Mouse (Mus musculus): ENCODE measurements at regions not wholly inside any gene's neighbourhood (a gene's known extent, or its start where the extent isn't known, plus 50 kb on each side); places are given as distances from the start of the nearest gene placed in this dataset.

- no peaks in the 10 kb centered on the region for H3K36me3 ChIP-seq (ENCODE audit: insufficient read depth, low read length)
- no peak overlapping the region for H3K9ac ChIP-seq (replicated peaks; ENCODE audit: low read length)
- ATAC-seq (no peak), DNase-seq (ENCODE audit: low spot score) (no peak)
- no peaks in the 10 kb centered on the region for H3K27me3 ChIP-seq (ENCODE audit: insufficient read depth, low read length)
- no peaks in the 10 kb centered on the region for H3K4me1 ChIP-seq (ENCODE audit: insufficient read depth, low read length)
- no peaks in the 10 kb centered on the region for H3K9me3 ChIP-seq (ENCODE audit: low read length)
- 89% methylated on average over 3 of the region's 3 CpGs for WGBS
- no peak for TF ChIP-seq CTCF (IDR thresholded peaks at IDR 0.05; ENCODE audit: low read depth)
- H3K27ac ChIP-seq = no peak overlapping the region
- no peak overlapping the region for H3K4me3 ChIP-seq (ENCODE audit: low read length)
- no peak overlapping the region for H3K4me2 ChIP-seq (ENCODE audit: low read depth, low read length)
Measured at GRCm38 (mm10) chr14:59009534-59009933, 133.2 kb downstream of the 1700129C05Rik start.

GRCm38 (mm10) chr14:58999106-58999778, 143.5 kb downstream of the 1700129C05Rik start:
- no peaks in the 10 kb centered on the region for H3K4me1 ChIP-seq (ENCODE audit: insufficient read depth, low read length)
- ATAC-seq (no peak), DNase-seq (ENCODE audit: low spot score) (peak; percentile 2)
- H3K9ac ChIP-seq (replicated peaks; ENCODE audit: low read length) = no peak overlapping the region
- H3K4me2 ChIP-seq (ENCODE audit: low read depth, low read length) = no peak overlapping the region
- H3K9me3 ChIP-seq (ENCODE audit: low read length) = no peaks in the 10 kb centered on the region
- H3K27me3 ChIP-seq (ENCODE audit: insufficient read depth, low read length) = no peaks in the 10 kb centered on the region
- no peak for TF ChIP-seq CTCF (IDR thresholded peaks at IDR 0.05; ENCODE audit: low read depth)
- no peak overlapping the region for H3K4me3 ChIP-seq (ENCODE audit: low read length)
- no peak overlapping the region for H3K27ac ChIP-seq
- WGBS = 43% methylated on average over 5 of the region's 5 CpGs
- H3K36me3 ChIP-seq (ENCODE audit: insufficient read depth, low read length) = no peaks in the 10 kb centered on the region

DNA sequence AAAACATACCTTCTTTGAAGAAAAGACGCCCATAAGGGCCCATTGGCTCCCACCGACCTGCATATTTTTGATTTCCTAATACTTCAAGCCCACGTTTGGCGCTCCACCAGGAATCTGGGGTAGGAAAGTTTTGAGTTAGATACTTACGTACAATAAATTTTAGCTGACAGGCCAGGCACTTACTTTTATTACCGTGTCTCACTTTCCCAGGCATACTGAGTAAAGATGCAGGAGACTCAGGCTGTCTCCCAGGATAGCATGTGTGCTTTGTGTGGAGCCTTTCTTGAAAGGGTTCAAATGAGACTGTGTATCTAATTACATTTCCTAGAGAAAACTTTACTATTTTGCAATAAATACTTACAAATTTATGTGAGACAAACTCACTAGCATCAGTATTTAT, 147.7 kb downstream of the 1700129C05Rik start:
- 90% methylated on average over 6 of the region's 6 CpGs for WGBS
- H3K27ac ChIP-seq = no peak overlapping the region
- no peaks in the 10 kb centered on the region for H3K4me1 ChIP-seq (ENCODE audit: insufficient read depth, low read length)
- DNase-seq (ENCODE audit: low spot score) (no peak), ATAC-seq (no peak)
- H3K9ac ChIP-seq (replicated peaks; ENCODE audit: low read length) = no peak overlapping the region
- no peaks in the 10 kb centered on the region for H3K36me3 ChIP-seq (ENCODE audit: insufficient read depth, low read length)
- no peak for TF ChIP-seq CTCF (IDR thresholded peaks at IDR 0.05; ENCODE audit: low read depth)
- no peak overlapping the region for H3K4me3 ChIP-seq (ENCODE audit: low read length)
- H3K4me2 ChIP-seq (ENCODE audit: low read depth, low read length) = no peak overlapping the region
- no peaks in the 10 kb centered on the region for H3K9me3 ChIP-seq (ENCODE audit: low read length)
- H3K27me3 ChIP-seq (ENCODE audit: insufficient read depth, low read length) = no peaks in the 10 kb centered on the region

GRCm38 (mm10) chr14:58989644-58990217, 153.0 kb downstream of the 1700129C05Rik start:
- no peaks in the 10 kb centered on the region for H3K36me3 ChIP-seq (ENCODE audit: insufficient read depth, low read length)
- no peak overlapping the region for H3K4me2 ChIP-seq (ENCODE audit: low read depth, low read length)
- no peaks in the 10 kb centered on the region for H3K9me3 ChIP-seq (ENCODE audit: low read length)
- no peak overlapping the region for H3K4me3 ChIP-seq (ENCODE audit: low read length)
- 77% methylated on average over 5 of the region's 5 CpGs for WGBS
- H3K4me1 ChIP-seq (ENCODE audit: insufficient read depth, low read length) = peaks cover 4% of the 10 kb centered on the region; the same call in 1 of the 2 replicates
- no peak overlapping the region for H3K27ac ChIP-seq
- no peak for TF ChIP-seq CTCF (IDR thresholded peaks at IDR 0.05; ENCODE audit: low read depth)
- H3K9ac ChIP-seq (replicated peaks; ENCODE audit: low read length) = no peak overlapping the region
- ATAC-seq (no peak), DNase-seq (ENCODE audit: low spot score) (no peak)
- H3K27me3 ChIP-seq (ENCODE audit: insufficient read depth, low read length) = no peaks in the 10 kb centered on the region

GRCm38 (mm10) chr14:58987688-58988087, 155.0 kb downstream of the 1700129C05Rik start:
- Histone ChIP-seq H3K4me1 (ENCODE audit: insufficient read depth, low read length) (peaks cover 4% of the 10 kb centered on the region; the same call in 1 of the 2 replicates), H3K27ac (no peak overlapping the region), H3K9me3 (ENCODE audit: low read length) (no peaks in the 10 kb centered on the region), H3K9ac (replicated peaks; ENCODE audit: low read length) (no peak overlapping the region), H3K27me3 (ENCODE audit: insufficient read depth, low read length) (no peaks in the 10 kb centered on the region), H3K36me3 (ENCODE audit: insufficient read depth, low read length) (no peaks in the 10 kb centered on the region), H3K4me2 (ENCODE audit: low read depth, low read length) (no peak overlapping the region), H3K4me3 (ENCODE audit: low read length) (no peak overlapping the region)
- no peak for TF ChIP-seq CTCF (IDR thresholded peaks at IDR 0.05; ENCODE audit: low read depth)
- DNase-seq (ENCODE audit: low spot score) (peak; percentile 15), ATAC-seq (no peak)
- 19% methylated on average over 8 of the region's 8 CpGs for WGBS

DNA sequence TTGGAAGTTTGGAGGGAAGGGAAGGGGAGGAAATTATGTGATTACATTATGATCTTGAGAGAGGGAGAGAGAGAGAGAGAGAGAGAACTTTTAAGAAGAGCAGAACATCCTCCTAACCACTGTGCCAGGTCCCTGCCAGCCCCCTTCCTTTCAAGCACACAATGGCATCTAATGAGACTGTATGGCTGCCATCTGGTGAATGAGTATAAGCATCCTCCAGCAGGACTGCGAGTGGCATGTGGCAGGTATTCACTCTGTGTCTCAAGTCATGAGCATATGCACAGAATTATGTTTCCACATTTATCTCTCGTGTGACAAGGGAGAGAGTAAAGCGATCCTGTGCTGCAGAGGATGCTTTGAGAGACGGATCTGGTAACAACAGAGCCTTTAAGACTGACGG, 156.9 kb downstream of the 1700129C05Rik start:
- H3K9ac ChIP-seq (replicated peaks; ENCODE audit: low read length) = no peak overlapping the region
- peak; percentile 27 for DNase-seq (ENCODE audit: low spot score)

GRCm38 (mm10) chr14:58976791-58977190, 165.9 kb downstream of the 1700129C05Rik start:
- no peaks in the 10 kb centered on the region for H3K27me3 ChIP-seq (ENCODE audit: insufficient read depth, low read length)
- H3K36me3 ChIP-seq (ENCODE audit: insufficient read depth, low read length) = no peaks in the 10 kb centered on the region
- H3K4me3 ChIP-seq (ENCODE audit: low read length) = no peak overlapping the region
- no peak overlapping the region for H3K9ac ChIP-seq (replicated peaks; ENCODE audit: low read length)
- no peaks in the 10 kb centered on the region for H3K4me1 ChIP-seq (ENCODE audit: insufficient read depth, low read length)
- TF ChIP-seq CTCF (IDR thresholded peaks at IDR 0.05; ENCODE audit: low read depth) = no peak
- 80% methylated on average over 4 of the region's 4 CpGs for WGBS
- no peak for ATAC-seq
- no peak overlapping the region for H3K27ac ChIP-seq
- no peaks in the 10 kb centered on the region for H3K9me3 ChIP-seq (ENCODE audit: low read length)
- no peak overlapping the region for H3K4me2 ChIP-seq (ENCODE audit: low read depth, low read length)
- DNase-seq (ENCODE audit: low spot score) = no peak

More for the DNA sequence above, 156.9 kb downstream of the 1700129C05Rik start:
- 54% methylated on average over 5 of the region's 5 CpGs for WGBS
- Histone ChIP-seq H3K27me3 (ENCODE audit: insufficient read depth, low read length) (no peaks in the 10 kb centered on the region), H3K4me3 (ENCODE audit: low read length) (no peak overlapping the region), H3K4me1 (ENCODE audit: insufficient read depth, low read length) (peaks cover 4% of the 10 kb centered on the region; the same call in 1 of the 2 replicates), H3K4me2 (ENCODE audit: low read depth, low read length) (no peak overlapping the region), H3K27ac (no peak overlapping the region), H3K9me3 (ENCODE audit: low read length) (no peaks in the 10 kb centered on the region), H3K36me3 (ENCODE audit: insufficient read depth, low read length) (no peaks in the 10 kb centered on the region)
- no peak for TF ChIP-seq CTCF (IDR thresholded peaks at IDR 0.05; ENCODE audit: low read depth)
- ATAC-seq = no peak

Data from hindbrain, postnatal 0 days (tissue).